Mouse (Mus musculus): ENCODE results near the gene Ccdc57. TPM values are rescaled to one million over a fixed set of nuclear protein-coding genes. Genes with fewer than 3 reads are reported as not detected.
A peak's percentile ranks its signal among the peaks of the same experiment; 100 is the strongest.
"Not testable (repeated sequence)": the region's sequence is repeated elsewhere in the genome, so short reads cannot be mapped to it uniquely, and the experiment has no call there.

Gene Ccdc57
- polyA plus RNA-seq, 1 experiment from 2014 or later, result 9.2 TPM

GRCm38 (mm10) chr11:120783426-120784063 is 149.1 kb downstream of the Ccdc57 start:
- 2% methylated on average over 42 of the region's 42 CpGs for WGBS

GRCm38 (mm10) chr11:120781361-120781760 is 151.3 kb downstream of the Ccdc57 start:
- H3K27ac ChIP-seq (ENCODE audit: low read length); H3K27me3 ChIP-seq (ENCODE audit: insufficient read depth, low read length); H3K9ac ChIP-seq (replicated peaks; ENCODE audit: low read length); ATAC-seq (ENCODE audit: low FRiP score, low TSS enrichment); H3K9me3 ChIP-seq (ENCODE audit: low read length); H3K4me2 ChIP-seq (replicated peaks; ENCODE audit: low read depth, low read length); H3K36me3 ChIP-seq (ENCODE audit: insufficient read depth, low read length); H3K4me3 ChIP-seq (ENCODE audit: low read length): not testable (repeated sequence)
- 91% methylated on average over 6 of the region's 6 CpGs for WGBS
- H3K4me1 ChIP-seq (ENCODE audit: insufficient read depth, low read length), result peaks cover 16% of the 10 kb centered on the region

More at GRCm38 (mm10) chr11:120783426-120784063, 149.1 kb downstream of the Ccdc57 start:
- no peaks in the 10 kb centered on the region for H3K9me3 ChIP-seq (ENCODE audit: low read length)
- peak overlapping the region; percentile 82 for H3K9ac ChIP-seq (replicated peaks; ENCODE audit: low read length)
- ATAC-seq (ENCODE audit: low FRiP score, low TSS enrichment), result peak; percentile 13
- peak overlapping the region; percentile 97 for H3K4me2 ChIP-seq (replicated peaks; ENCODE audit: low read depth, low read length)
- H3K27me3 ChIP-seq (ENCODE audit: insufficient read depth, low read length), result no peaks in the 10 kb centered on the region; the same call in 1 of the 2 replicates
- H3K4me3 ChIP-seq (ENCODE audit: low read length), result peak overlapping the region; percentile 98
- peaks cover 20% of the 10 kb centered on the region for H3K36me3 ChIP-seq (ENCODE audit: insufficient read depth, low read length)
- peaks cover 16% of the 10 kb centered on the region for H3K4me1 ChIP-seq (ENCODE audit: insufficient read depth, low read length)
- peak overlapping the region; percentile 72; the same call in 1 of the 2 replicates for H3K27ac ChIP-seq (ENCODE audit: low read length)

GRCm38 (mm10) chr11:120779876-120780275 is 152.8 kb downstream of the Ccdc57 start:
- no peak for ATAC-seq (ENCODE audit: low FRiP score, low TSS enrichment)
- Histone ChIP-seq H3K9ac (replicated peaks; ENCODE audit: low read length) (no peak overlapping the region), H3K36me3 (ENCODE audit: insufficient read depth, low read length) (no peaks in the 10 kb centered on the region), H3K9me3 (ENCODE audit: low read length) (no peaks in the 10 kb centered on the region), H3K4me3 (ENCODE audit: low read length) (no peak overlapping the region), H3K27me3 (ENCODE audit: insufficient read depth, low read length) (no peaks in the 10 kb centered on the region; the same call in 1 of the 2 replicates), H3K27ac (ENCODE audit: low read length) (no peak overlapping the region), H3K4me1 (ENCODE audit: insufficient read depth, low read length) (peaks cover 9% of the 10 kb centered on the region), H3K4me2 (replicated peaks; ENCODE audit: low read depth, low read length) (no peak overlapping the region)
- 95% methylated on average over 1 of the region's 1 CpGs for WGBS

GRCm38 (mm10) chr11:120777123-120777522 is 155.5 kb downstream of the Ccdc57 start:
- Histone ChIP-seq H3K4me2 (replicated peaks; ENCODE audit: low read depth, low read length) (no peak overlapping the region), H3K36me3 (ENCODE audit: insufficient read depth, low read length) (no peaks in the 10 kb centered on the region), H3K9me3 (ENCODE audit: low read length) (no peaks in the 10 kb centered on the region), H3K4me1 (ENCODE audit: insufficient read depth, low read length) (no peaks in the 10 kb centered on the region), H3K4me3 (ENCODE audit: low read length) (no peak overlapping the region), H3K27me3 (ENCODE audit: insufficient read depth, low read length) (no peaks in the 10 kb centered on the region), H3K27ac (ENCODE audit: low read length) (no peak overlapping the region), H3K9ac (replicated peaks; ENCODE audit: low read length) (no peak overlapping the region)
- ATAC-seq (ENCODE audit: low FRiP score, low TSS enrichment), result no peak
- 34% methylated on average over 6 of the region's 6 CpGs for WGBS

Other genes with a start within 250 kb of the Ccdc57 start
- gene Cenpx, start 219.1 kb downstream of the Ccdc57 start, polyA plus RNA-seq (2015; fragmentation: Nextera tagmentation; extraction: Ambion mirVana), result 151 TPM in 2 replicates
- 69.2 and 71.3 TPM in 2 replicates for gene Lrrc45, start 218.9 kb downstream of the Ccdc57 start, polyA plus RNA-seq (2015; fragmentation: Nextera tagmentation; extraction: Ambion mirVana)
- 32.5 and 38.7 TPM in 2 replicates for gene Rac3, start 211.4 kb downstream of the Ccdc57 start, polyA plus RNA-seq (2015; fragmentation: Nextera tagmentation; extraction: Ambion mirVana)
- gene Dcxr, start 205.6 kb downstream of the Ccdc57 start, polyA plus RNA-seq (2015; fragmentation: Nextera tagmentation; extraction: Ambion mirVana), result 49.4 and 56.5 TPM in 2 replicates
- 2.1 and 4.3 TPM in 2 replicates for gene Cbr2, start 200.8 kb downstream of the Ccdc57 start, polyA plus RNA-seq (2015; fragmentation: Nextera tagmentation; extraction: Ambion mirVana)
- 3.4 and 9.0 TPM in 2 replicates for gene Hmga1b, start 170.1 kb downstream of the Ccdc57 start, polyA plus RNA-seq (2015; fragmentation: Nextera tagmentation; extraction: Ambion mirVana)
- gene Rfng, start 148.7 kb downstream of the Ccdc57 start, polyA plus RNA-seq (2015; fragmentation: Nextera tagmentation; extraction: Ambion mirVana), result 44.0 and 46.9 TPM in 2 replicates
- 230 and 239 TPM in 2 replicates for gene Gps1, start 148.6 kb downstream of the Ccdc57 start, polyA plus RNA-seq (2015; fragmentation: Nextera tagmentation; extraction: Ambion mirVana)
- 89.9 and 91.0 TPM in 2 replicates for gene Dus1l, start 136.5 kb downstream of the Ccdc57 start, polyA plus RNA-seq (2015; fragmentation: Nextera tagmentation; extraction: Ambion mirVana)
- gene Fasn, start 108.3 kb downstream of the Ccdc57 start, polyA plus RNA-seq (2015; fragmentation: Nextera tagmentation; extraction: Ambion mirVana), result 50.0 and 50.4 TPM in 2 replicates
- 63.5 and 66.4 TPM in 2 replicates for gene Slc16a3, start 15.6 kb upstream of the Ccdc57 start, polyA plus RNA-seq (2015; fragmentation: Nextera tagmentation; extraction: Ambion mirVana)
- gene Csnk1d, start 58.5 kb upstream of the Ccdc57 start, polyA plus RNA-seq (2015; fragmentation: Nextera tagmentation; extraction: Ambion mirVana), result 150 and 154 TPM in 2 replicates
- gene Cd7, start 106.5 kb upstream of the Ccdc57 start, polyA plus RNA-seq (2015; fragmentation: Nextera tagmentation; extraction: Ambion mirVana), result 0.97 TPM in 1 of 2 replicates, not detected in the other
- gene Sectm1b, start 130.7 kb upstream of the Ccdc57 start, polyA plus RNA-seq (2015; fragmentation: Nextera tagmentation; extraction: Ambion mirVana), result 0.10 and 0.21 TPM in 2 replicates
- gene Sectm1a, start 148.3 kb upstream of the Ccdc57 start, polyA plus RNA-seq (2015; fragmentation: Nextera tagmentation; extraction: Ambion mirVana), result 0.41 TPM in 1 of 2 replicates, not detected in the other
- not detected in 2 replicates for gene Tex19.2, start 185.8 kb upstream of the Ccdc57 start, polyA plus RNA-seq (2015; fragmentation: Nextera tagmentation; extraction: Ambion mirVana)
- 0.10 and 0.20 TPM in 2 replicates for gene Tex19.1, start 213.3 kb upstream of the Ccdc57 start, polyA plus RNA-seq (2015; fragmentation: Nextera tagmentation; extraction: Ambion mirVana)
- 0.09 TPM in 1 of 2 replicates, not detected in the other for gene Uts2r, start 227.4 kb upstream of the Ccdc57 start, polyA plus RNA-seq (2015; fragmentation: Nextera tagmentation; extraction: Ambion mirVana)

All from kidney, embryonic 16.5 days (tissue).